Mouse (Mus musculus) lung, postnatal 36 days (tissue): ENCODE data around the gene Xylt1.
A peak's percentile ranks its signal among the peaks of the same experiment; 100 is the strongest.

Source experiments
- DNase-seq: peaks from one replicate; pipeline ENCODE4 v3.0.0; 2022; ENCODE audit warnings: mixed read lengths

Xylt1 gene

GRCm38 (mm10) chr7:117380418-117381187, at the start of gene Xylt1:
Xylt1 (plus strand) TSS chr7:117380979.
- peak; percentile 77 for DNase-seq

GRCm38 (mm10) chr7:117333936-117334335, 46.8 kb upstream of the Xylt1 start:
- DNase-seq: no peak

GRCm38 (mm10) chr7:117356316-117356715, 24.5 kb upstream of the Xylt1 start:
- DNase-seq: no peak

- DNase-seq: no peak
These were observed 23.2 kb upstream of the Xylt1 start for GRCm38 (mm10) chr7:117357425-117358194.

GRCm38 (mm10) chr7:117361281-117361680, 19.5 kb upstream of the Xylt1 start:
- no peak for DNase-seq

GRCm38 (mm10) chr7:117362493-117362892, 18.3 kb upstream of the Xylt1 start:
- peak; percentile 29 for DNase-seq

- DNase-seq: no peak
These were observed 12.0 kb upstream of the Xylt1 start for GRCm38 (mm10) chr7:117368647-117369289.

GRCm38 (mm10) chr7:117369290-117369941, 11.4 kb upstream of the Xylt1 start:
- no peak for DNase-seq

- DNase-seq: peak; percentile 86
These were observed 4.9 kb upstream of the Xylt1 start for GRCm38 (mm10) chr7:117375886-117376309.

- DNase-seq: no peak
These were observed 3.6 kb upstream of the Xylt1 start for GRCm38 (mm10) chr7:117377138-117377537.

- DNase-seq: no peak
These were observed 752 bp upstream of the Xylt1 start for GRCm38 (mm10) chr7:117380036-117380417.

GRCm38 (mm10) chr7:117381188-117381981, 606 bp downstream of the Xylt1 start:
- DNase-seq: peak; percentile 23

- no peak for DNase-seq
These were observed 1.2 kb downstream of the Xylt1 start for GRCm38 (mm10) chr7:117382006-117382405.

- DNase-seq: peak; percentile 46
These were observed 2.6 kb downstream of the Xylt1 start for GRCm38 (mm10) chr7:117383147-117383940.

GRCm38 (mm10) chr7:117386376-117386775, 5.6 kb downstream of the Xylt1 start:
- no peak for DNase-seq

GRCm38 (mm10) chr7:117388284-117388988, 7.7 kb downstream of the Xylt1 start:
- no peak for DNase-seq

- DNase-seq: no peak
These were observed 8.3 kb downstream of the Xylt1 start for GRCm38 (mm10) chr7:117389048-117389447.

GRCm38 (mm10) chr7:117392863-117393569, 12.2 kb downstream of the Xylt1 start:
- DNase-seq: no peak

- peak; percentile 35 for DNase-seq
These were observed 13.2 kb downstream of the Xylt1 start for GRCm38 (mm10) chr7:117393976-117394375.

GRCm38 (mm10) chr7:117394380-117394779, 13.6 kb downstream of the Xylt1 start:
- DNase-seq: no peak
